Mouse (Mus musculus) urinary bladder, postnatal 4 days (tissue): ENCODE measurements around the gene Fxyd6.

Experiments
- DNase-seq, 2 experiments: peaks; one replicate each; pipeline ENCODE4 v3.0.0; 2021 to 2022; ENCODE audit warnings: low spot score in 2 of 2

Gene Fxyd6

DNA sequence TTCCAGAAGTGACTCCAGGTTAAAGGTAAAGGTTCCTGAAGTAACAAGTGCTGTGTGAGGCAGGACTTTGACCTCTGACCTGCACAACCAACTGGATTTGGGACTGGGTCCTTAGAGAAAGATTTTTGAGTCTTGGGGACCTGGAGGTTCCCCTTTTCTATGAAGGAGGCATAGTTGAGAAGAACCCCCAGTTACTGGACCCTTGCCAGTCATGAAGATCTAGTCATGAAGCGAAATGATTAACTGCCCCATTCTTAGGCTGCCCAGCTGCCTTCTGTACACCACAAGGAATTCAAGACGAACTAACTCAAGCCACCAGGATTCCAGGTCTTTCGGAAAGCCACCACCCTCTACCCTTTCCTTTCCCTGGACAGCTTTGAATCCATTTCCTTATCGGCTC is 6.4 kb downstream of the Fxyd6 start:
- DNase-seq, result no peak

DNA sequence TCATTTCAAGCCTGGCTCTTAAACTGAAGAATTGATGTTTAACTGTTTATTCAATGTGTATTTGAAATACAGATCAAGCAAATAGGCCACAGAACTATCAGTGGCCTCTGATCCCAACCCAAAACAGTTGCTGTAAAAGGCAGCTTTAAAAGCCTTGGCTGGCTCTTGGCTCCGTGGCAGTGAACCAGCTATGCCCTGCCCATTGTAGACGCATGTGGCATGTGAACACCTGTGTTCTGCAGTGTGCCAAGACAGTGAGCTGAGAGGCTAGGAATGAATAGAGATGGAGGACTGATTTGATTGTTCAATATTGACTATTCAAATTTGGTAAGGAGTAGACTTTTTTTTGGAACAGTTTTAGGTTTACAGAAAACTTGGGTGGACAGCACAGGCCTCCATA is 6.9 kb downstream of the Fxyd6 start:
- no peak for DNase-seq

- no peak for DNase-seq
Measured at GRCm38 (mm10) chr9:45380411-45381251, 10.6 kb downstream of the Fxyd6 start.

DNA sequence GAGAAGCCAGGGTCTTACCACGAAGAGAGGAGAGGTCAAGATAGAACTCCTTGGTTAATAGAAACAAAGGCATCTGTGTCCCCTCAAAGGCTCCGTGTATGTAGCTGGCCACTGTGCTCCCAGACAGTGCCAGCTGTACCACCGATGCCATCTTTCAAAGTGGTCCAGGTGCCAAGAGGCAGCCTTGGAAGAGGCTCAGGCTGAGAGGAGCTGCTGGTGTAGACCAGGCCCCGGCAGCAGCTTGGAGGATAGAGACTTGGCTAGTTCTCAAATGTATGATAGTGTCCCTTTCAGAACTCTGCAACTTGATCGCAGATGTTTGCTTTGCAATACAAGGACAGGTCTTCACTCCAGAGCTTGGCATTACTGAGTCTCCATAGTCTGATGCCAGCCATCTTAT is 12.4 kb downstream of the Fxyd6 start:
- no peak for DNase-seq

DNA sequence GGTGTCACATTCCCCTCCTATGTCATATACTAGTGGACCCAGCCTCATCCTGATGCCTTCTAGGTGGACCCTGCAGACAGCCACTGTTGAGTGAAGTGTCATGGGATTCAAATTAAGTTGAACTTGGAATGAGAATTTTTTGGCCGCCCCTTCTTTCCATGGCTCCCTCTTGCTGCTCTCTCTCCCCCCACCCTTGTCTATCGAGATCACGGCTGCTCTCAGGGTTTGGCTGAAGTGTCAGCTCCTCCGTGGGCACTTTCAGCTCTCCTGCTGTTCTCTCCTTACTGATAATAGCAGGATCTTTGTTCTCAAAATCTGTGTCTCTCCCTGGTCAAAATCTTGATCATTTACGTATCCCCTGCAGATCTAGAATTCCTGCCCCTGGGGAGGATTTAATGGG is 12.8 kb downstream of the Fxyd6 start:
- no peak for DNase-seq

- no peak for DNase-seq
Measured at GRCm38 (mm10) chr9:45383883-45384282, 13.9 kb downstream of the Fxyd6 start.

DNA sequence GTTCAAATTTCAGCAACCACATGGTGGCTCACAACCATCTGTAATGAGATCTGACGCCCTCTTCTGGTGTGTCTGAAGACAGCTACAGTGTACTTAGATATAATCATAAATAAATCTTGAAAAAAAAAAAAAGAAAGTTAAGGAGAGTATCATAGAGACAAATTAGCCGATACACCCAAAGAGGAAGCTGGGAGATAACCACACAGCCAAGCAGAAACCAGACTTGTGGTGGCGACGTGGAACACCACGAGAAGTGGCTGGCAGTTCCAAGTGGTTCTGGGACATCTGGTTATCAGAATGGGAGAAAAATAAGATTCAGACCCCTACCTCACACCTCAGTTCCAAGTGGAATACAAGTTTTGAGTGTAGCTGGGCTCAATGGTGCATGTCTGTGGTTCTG is 16.7 kb downstream of the Fxyd6 start:
- no peak for DNase-seq

DNA sequence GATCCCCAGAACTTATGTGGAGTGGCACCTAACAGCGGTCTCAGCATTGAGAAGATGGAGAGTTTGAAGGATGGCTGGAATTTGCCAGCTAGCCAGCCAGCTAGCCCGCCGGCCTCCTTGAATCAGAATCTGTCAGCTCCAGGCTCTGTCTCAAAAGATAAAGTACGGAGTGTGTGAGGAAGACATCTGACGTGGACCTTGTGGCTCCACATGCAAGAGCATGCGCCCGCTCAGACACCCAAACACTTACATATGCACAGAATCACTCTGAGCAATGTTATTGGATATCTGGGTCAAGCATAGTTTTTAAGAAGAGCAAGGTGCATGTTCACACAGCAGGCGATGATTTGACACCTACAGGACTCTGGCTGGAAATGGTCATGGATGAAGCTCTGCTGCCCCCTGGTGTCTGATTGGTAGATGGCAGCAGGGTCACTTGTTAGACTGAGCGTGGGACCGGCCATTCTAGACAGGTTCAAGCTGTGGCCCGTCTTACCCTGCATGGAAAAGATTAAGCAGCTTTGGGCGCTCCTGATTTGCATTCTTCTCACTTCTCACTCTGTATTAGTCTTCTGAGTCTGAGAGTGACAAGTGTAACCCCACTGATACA is 18.5 kb downstream of the Fxyd6 start:
- DNase-seq, result peak; percentile 76 to 90

- DNase-seq, result no peak
Measured at GRCm38 (mm10) chr9:45389596-45389995, 19.6 kb downstream of the Fxyd6 start.

DNA sequence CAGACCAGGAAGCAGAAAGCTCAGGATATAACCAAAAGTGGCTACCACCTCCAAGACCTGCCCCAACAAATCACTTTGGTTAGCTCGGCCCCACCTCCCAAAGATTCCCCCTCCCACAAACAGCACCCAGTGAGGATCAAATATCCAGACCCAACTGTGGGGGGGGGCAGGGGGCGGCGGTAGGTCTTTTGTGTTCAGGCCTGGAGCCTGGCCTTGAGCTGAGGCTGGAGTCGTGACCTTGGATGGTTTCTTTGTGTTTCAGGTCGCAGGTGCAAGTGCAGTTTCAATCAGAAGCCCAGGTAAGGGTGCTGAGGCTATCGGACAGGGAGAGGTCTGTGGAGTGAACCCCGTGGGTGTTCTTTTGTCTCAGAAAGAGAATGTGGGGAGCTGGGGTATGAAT is 21.3 kb downstream of the Fxyd6 start:
- DNase-seq, result no peak

- no peak for DNase-seq
Measured at GRCm38 (mm10) chr9:45395218-45395617, 25.2 kb downstream of the Fxyd6 start.

DNA sequence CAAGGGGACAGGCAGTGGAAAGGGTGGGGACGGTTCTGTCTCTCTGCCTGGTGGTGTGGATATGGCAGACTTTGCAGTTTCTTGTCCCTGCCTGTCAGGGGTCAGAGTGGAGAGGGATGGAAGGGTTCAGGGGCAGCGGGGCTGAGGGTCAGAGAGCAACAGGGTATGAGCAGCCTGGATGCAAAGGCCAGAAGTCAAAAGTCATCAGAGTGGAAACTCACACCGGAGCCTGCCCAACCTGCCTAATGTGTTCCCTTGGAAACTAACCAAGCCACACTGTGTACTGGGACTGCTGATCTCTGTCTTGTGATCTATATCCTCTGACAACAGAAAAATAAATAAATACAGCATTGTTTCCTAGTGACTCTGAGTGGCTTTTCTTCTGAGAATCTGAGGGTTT is 25.8 kb downstream of the Fxyd6 start:
- no peak for DNase-seq

GRCm38 (mm10) chr9:45398336-45398735 is 28.4 kb downstream of the Fxyd6 start:
- no peak for DNase-seq

DNA sequence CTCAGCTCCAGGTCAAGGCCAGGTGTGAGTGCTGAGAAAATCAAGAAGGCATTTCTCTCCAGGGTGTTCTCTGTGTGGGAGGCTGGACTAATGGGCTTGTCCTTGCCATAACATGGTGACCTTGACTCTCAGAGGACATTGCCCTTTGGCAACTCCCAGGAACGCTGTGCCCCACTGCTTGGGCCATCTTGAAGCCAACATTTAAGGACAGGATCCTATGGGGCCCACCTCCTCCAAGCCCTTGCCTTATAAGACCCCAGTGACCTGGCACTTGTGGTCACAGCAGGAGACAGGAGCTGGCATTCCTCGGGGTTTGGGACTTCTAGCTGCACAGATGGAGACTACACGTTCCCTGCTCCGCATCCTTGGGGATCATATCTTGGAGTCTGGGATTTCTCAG is 29.4 kb downstream of the Fxyd6 start, which contains the start of gene Fxyd2:
Gene Fxyd2 (plus strand): TSS at position 236 of the 400 bp plus-strand sequence.
- no peak for DNase-seq

- no peak for DNase-seq
Measured at GRCm38 (mm10) chr9:45401851-45402250, 31.9 kb downstream of the Fxyd6 start.

- DNase-seq, result no peak
Measured at GRCm38 (mm10) chr9:45402957-45403356, 33.0 kb downstream of the Fxyd6 start.

DNA sequence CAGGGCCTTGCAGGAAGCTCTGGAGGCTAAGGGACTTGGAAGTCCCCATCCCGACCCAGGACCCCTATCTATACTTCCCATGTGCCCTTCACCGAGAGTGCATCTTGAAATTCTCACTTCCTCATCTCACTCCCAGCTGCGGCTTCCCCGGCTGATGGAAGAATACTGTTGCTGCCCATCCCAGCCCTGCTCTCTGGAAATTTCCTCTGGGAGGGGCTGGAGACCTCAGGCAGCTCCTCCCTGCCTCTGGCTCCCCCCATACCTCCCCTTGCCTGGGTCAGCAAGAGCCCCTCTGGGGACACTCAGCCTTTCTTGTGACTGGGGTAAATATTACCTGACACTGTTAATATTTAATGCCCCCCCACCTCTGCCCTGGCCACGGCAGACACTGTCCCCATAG is 35.7 kb downstream of the Fxyd6 start:
- no peak for DNase-seq

DNA sequence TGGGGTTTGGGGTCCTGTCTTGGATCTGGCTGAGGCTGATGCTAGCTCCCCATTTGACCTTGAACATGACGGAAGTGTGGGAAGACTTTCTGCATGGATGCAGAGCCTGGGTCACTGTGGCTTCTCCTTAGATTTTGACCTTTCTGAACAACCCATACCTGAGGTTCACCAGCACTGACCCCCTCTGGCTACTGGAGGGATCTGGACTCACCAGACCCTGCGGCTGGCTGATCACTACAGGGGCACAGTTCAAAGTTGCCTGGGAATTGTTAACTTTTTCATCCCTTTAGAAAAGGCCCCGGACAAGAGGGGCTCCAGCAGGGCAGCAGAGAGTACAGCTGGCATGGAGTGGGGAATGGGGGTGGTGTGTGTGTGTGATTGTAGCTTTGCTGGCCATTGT is 36.8 kb downstream of the Fxyd6 start:
- no peak for DNase-seq

DNA sequence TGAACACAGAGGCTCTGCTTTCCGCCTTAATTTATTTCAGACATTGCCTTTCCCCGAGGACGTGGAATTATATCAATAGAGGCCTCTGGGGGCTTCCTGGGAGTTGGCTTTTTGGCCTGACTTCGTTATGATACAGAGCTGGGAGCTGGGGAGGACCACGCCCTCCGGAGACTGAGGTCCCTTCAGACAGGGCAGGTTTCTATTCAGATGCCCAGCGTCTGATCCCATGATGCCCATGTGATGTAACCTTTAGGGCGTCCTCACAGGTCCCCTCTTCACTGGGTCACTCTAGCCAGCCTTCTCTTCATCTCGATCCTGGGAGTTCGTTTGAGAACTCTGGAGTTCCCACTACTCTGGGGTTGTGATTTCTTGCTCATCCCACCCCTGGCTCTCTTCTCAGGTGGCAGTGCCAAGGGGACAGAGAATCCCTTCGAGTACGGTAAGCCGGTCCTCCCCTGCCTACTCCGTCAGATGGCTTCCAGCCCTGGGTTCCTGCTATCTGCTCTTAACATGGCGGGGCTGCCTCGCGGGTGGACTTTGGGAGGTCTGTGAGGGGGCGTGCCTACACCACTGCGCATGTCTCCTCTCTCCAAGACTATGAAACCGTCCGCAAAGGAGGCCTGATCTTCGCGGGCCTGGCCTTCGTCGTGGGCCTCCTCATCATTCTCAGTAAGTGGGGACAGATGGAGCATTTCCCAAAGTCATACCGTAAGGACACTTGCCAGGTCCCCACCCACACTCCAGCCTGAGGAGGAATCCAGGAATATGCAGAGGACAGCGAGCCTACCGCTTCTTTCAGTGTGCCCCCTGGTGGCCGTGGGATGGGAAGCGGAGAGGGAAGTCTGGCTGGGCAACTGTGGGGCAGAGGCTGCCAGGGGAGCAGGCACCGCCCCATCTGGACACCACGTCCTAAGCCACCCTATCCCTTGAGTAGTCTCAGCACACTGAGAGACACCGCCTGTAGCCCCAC is 38.0 kb downstream of the Fxyd6 start:
- peak; percentile 65 to 82 for DNase-seq

DNA sequence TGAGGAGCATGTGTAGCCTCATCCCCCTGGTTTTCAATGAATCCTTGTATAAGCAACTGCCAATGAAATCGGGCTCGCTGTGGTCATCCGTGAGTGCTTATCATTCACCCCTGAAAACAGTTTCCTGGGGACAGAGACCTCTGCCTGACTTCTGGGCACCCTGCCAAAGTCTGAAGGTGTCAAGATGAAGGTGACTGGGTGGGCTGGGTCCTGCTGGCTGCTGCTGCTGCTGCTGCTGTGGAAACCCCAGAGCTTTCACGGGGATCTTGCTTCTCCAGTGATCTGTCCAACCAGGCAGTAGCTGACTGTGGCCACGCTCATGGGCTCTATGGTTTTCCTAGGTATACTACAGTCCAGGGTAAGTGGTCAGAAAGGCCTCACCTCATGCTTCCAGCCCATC is 40.2 kb downstream of the Fxyd6 start:
- DNase-seq, result no peak

DNA sequence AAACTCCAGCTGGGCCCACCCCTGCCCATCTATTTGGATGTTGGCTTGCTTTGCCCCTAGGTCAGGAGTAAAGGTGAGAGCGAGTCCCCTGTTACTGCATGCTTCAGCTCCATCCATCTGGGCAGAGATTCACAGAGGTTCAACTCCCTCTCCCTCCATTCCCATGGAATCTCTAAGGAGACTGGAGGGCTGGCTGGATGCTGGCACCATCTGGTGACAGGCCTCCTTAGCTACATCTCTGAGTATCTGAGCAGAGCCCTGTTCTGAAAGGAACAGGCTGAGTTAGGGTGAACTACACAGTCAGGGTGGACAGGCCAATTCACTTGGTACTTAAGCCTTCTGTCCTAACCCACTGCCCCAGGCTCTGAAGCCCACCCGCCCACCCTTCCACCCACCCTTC is 40.6 kb downstream of the Fxyd6 start:
- no peak for DNase-seq

DNA sequence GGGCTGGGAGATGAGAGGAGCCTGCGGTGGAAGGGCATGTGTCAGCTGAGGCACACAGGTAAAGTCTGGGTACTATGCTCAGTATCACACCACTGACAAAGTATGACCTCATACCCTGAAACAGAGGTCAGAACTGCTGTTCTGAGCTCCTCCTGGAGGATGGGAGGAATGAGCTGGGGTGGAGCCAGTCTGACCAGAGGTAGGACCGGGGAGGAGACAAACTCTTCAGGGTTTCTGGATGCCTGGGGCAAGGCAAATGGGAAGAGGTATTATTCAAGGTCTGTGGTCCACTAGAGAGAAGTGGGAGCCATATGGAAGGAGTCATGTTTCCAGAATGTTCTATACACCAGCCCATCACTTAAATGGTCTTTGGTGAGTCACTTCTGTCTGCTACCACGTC is 41.1 kb downstream of the Fxyd6 start:
- no peak for DNase-seq
